Mouse (Mus musculus) cortical plate, adult 2 months (tissue): ENCODE results near the gene Clcn1.
A peak's percentile ranks its signal among the peaks of the same experiment; 100 is the strongest.

ENCODE experiments used
- CTCF ChIP-seq: fragments of 200-500 bp; IDR thresholded peaks from 2 replicates; pipeline ENCODE4 v1.5.1; 2011; ENCODE audit warnings: mild to moderate bottlenecking, control low read depth, low read length; ENCODE audit not compliant: insufficient read depth; ENCODE audit errors: extremely low read depth
- POLR2A ChIP-seq: fragments of 200-500 bp; IDR thresholded peaks from 2 replicates; pipeline ENCODE4 v1.6.1; 2011; ENCODE audit warnings: mild to moderate bottlenecking, low read length, control low read depth; ENCODE audit not compliant: insufficient read depth; ENCODE audit errors: extremely low read depth

GRCm38 (mm10) chr6:42264626-42265312 is 21.7 kb upstream of the Clcn1 start, which contains the start of gene Casp2:
- TF ChIP-seq POLR2A (peak; percentile 53; the same call in 1 of the 2 replicates), CTCF (peak; percentile 93)
